Mouse (Mus musculus): ENCODE measurements around the gene Gmeb1. TPM values are rescaled to one million over a fixed set of nuclear protein-coding genes. Genes with fewer than 3 reads are reported as not detected.
A peak's percentile ranks its signal among the peaks of the same experiment; 100 is the strongest.
"Not testable (repeated sequence)": the region's sequence is repeated elsewhere in the genome, so short reads cannot be mapped to it uniquely, and the experiment has no call there.

Gene Gmeb1
- polyA plus RNA-seq (2012) = 1.8 and 2.8 TPM in 2 replicates

DNA sequence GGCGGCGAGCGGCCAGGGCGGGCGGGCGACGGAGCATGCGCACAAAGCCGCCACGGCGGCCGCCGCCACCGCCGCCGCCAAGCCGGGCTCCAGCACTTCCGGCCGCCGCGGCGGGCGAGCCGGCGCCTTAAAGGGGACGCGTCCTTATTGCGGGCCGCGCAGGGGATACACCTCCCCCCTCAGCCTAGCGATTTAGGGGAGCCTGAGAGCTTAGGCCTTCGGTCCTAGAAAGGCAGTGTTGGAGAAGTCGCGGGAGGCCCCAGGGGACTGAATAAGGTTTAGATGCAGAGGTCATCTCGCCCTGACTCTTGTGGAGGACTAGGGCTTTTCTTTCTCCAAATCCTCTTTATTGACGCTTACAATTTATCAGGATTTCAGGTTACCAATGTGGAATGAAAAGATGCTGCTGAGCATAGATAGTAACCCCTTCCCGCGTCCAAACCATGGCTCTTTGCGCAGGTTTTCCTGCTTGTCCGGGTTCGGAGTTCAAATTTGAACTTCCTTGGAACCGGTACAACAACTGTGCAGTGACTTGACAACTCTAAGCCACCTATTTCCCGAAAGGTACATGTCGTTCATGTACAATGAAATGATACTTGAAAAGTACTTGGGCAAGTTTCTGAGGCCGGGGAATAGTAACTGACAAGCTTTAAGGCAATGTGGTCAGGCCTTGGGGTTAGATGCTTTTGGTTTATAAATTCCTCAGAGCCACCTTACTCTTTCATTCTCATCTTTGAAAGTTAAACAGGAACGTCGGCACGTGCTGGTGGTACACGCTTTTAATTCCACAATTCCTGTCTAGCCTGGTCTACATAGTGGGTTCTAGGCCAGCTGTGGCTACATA, at the start of gene Gmeb1:
Gene Gmeb1, minus strand, starts transcription at position 89 of the 844 bp plus-strand sequence.
- Histone ChIP-seq H3K36me3 (ENCODE audit: control insufficient read depth) (peaks cover 17% of the 10 kb centered on the region), H3K4me3 (replicated peaks) (peak within 1 kb of the TSS; percentile 76), H3K9me3 (ENCODE audit: control insufficient read depth, low read length) (no peaks in the 10 kb centered on the region), H3K27me3 (ENCODE audit: control insufficient read depth) (no peaks in the 10 kb centered on the region), H3K4me1 (ENCODE audit: control insufficient read depth) (peaks cover 44% of the 10 kb centered on the region)
- no peak for TF ChIP-seq TAL1 (IDR thresholded peaks at IDR 0.05; ENCODE audit: low read length)

DNA sequence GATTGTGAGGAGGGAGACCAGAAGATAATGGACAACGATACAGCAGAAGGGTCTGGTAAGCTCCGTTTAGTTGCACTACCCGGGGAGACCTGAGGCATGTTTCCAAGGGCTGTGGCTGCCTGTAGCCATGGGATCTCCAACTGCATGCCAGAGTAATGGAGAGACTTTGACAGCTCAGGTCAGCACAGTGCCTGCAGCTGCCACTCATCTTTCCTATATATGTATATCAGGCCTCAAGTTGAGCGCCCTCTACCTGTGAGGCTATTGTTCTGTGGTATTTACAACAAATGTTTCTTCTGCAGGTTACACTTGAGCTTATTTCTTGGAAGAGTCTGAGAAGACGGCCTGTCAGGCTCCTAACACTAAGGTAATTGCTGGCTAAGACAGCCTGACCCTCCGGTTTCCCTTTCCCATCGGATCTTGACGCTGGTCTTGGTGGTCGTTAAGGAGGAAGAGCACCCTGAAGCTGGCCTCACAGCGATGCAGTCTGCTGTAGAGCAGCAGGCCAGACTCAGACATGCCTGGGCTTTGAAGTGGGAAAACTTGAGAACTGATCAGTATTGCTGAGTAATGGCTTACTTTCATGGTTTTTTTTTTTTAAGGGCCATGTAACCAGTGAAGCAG, 48.6 kb upstream of the Gmeb1 start:
- Histone ChIP-seq H3K9me3 (ENCODE audit: control insufficient read depth, low read length) (no peaks in the 10 kb centered on the region), H3K4me1 (ENCODE audit: control insufficient read depth) (peaks cover 40% of the 10 kb centered on the region), H3K27me3 (ENCODE audit: control insufficient read depth) (no peaks in the 10 kb centered on the region), H3K4me3 (replicated peaks) (peak overlapping the region; percentile 72), H3K36me3 (ENCODE audit: control insufficient read depth) (peaks cover 45% of the 10 kb centered on the region)
- TF ChIP-seq TAL1 (IDR thresholded peaks at IDR 0.05; ENCODE audit: low read length) (no peak), GATA1 (IDR thresholded peaks at IDR 0.05; ENCODE audit: low read length) (no peak; the same call in 1 of the 2 replicates)

DNA sequence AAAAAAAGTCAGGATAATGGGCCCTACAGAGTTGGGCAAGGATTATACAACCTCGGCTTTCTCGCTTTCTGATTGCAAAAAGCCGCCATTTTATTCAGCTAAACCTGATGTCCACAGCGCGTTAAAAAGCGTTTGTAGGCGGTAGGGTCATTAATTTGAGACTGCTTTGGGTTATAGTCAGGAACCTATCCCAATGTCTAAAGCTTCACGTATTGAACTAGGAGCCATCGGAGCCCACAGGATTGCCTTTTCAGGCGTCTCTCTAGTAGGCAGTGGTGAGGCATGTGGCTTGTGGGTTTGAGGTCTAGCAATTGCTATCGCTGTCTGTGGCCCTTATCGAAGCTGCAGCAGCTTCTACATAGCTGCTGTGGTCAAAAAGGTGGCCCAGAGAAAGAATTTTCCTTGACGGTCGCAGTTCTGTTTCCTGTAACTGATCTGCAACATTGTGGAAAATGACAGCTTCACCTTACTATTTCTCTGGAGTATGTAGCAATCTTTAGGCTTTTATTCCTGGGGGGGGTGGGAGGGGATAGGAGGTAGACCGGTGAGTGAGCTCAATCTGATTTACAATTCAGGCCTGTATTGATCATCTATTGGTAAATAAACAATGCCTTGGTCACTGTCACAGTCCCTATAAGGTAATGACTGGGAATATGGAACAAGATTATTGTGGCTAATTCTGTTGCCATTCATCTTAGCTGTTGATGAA, 47.9 kb upstream of the Gmeb1 start:
- H3K36me3 ChIP-seq (ENCODE audit: control insufficient read depth) = peaks cover 44% of the 10 kb centered on the region

DNA sequence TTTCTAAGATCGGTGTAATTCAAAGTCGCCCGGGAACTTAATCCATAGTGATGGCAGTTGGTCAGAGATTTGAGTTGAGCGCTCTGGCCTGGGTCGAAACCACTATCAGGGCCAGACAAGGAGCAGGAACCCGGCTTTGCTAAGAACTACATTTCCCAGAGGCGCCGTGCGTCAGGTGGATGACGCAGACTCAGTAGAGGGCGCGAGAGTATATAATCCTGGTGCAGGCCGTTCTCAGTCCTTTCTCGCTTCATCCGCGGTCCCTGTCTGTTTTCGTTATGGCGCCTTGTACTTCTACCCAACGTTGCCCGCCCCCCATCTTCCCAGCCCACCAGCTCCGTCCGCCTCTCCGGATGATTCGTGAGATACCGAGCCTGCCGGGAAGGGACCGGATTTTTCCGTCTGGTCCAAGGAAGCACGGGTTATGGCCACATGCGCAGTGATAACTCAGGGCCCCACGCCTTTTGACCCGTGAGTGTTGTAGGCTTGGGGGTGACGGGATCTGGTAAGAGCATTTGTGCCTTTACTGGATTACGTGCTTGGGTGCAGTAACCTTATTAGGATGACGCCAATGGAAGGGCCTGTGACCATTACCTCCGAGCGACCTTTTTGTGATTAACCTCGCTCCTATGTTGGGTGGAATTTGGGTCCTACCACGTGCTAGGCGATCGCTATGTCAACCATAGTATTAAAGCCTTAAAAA, 47.2 kb upstream of the Gmeb1 start:
- H3K4me3 ChIP-seq (replicated peaks) = peak overlapping the region; percentile 72
- H3K36me3 ChIP-seq (ENCODE audit: control insufficient read depth) = peaks cover 37% of the 10 kb centered on the region
- no peaks in the 10 kb centered on the region for H3K27me3 ChIP-seq (ENCODE audit: control insufficient read depth)
- TF ChIP-seq GATA1 (IDR thresholded peaks at IDR 0.05; ENCODE audit: low read length) (no peak; the same call in 1 of the 2 replicates), TAL1 (IDR thresholded peaks at IDR 0.05; ENCODE audit: low read length) (no peak)
- H3K9me3 ChIP-seq (ENCODE audit: control insufficient read depth, low read length) = no peaks in the 10 kb centered on the region
- peaks cover 43% of the 10 kb centered on the region for H3K4me1 ChIP-seq (ENCODE audit: control insufficient read depth)

More for the DNA sequence above, 47.9 kb upstream of the Gmeb1 start:
- no peaks in the 10 kb centered on the region for H3K27me3 ChIP-seq (ENCODE audit: control insufficient read depth)
- peak overlapping the region; percentile 72 for H3K4me3 ChIP-seq (replicated peaks)
- peaks cover 40% of the 10 kb centered on the region for H3K4me1 ChIP-seq (ENCODE audit: control insufficient read depth)
- peak; percentile 18; the same call in 1 of the 2 replicates for TF ChIP-seq GATA1 (IDR thresholded peaks at IDR 0.05; ENCODE audit: low read length)
- TF ChIP-seq TAL1 (IDR thresholded peaks at IDR 0.05; ENCODE audit: low read length) = no peak
- no peaks in the 10 kb centered on the region for H3K9me3 ChIP-seq (ENCODE audit: control insufficient read depth, low read length)

DNA sequence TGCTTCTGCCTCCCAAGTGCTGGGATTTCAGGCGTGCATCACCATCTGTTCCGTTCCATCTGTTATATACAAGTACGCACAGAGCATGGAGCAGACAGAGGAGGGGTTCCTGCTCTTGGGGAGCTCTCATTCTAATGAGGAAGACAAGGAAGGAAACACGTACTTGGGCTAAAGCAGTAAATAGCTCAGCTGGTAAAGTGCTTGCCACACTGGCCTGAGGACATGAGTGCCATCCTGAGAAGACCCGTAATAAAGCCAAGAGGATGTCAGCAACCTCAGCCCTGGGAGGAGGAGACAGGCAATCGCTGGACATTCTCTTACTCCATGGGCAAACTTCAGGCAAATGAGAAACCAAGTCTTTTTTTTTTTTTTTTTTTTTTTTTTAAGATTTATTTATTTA, 44.6 kb upstream of the Gmeb1 start:
- Histone ChIP-seq H3K4me1 (ENCODE audit: control insufficient read depth) (peaks cover 55% of the 10 kb centered on the region), H3K36me3 (ENCODE audit: control insufficient read depth) (peaks cover 18% of the 10 kb centered on the region), H3K9me3 (ENCODE audit: control insufficient read depth, low read length) (no peaks in the 10 kb centered on the region), H3K27me3 (ENCODE audit: control insufficient read depth) (no peaks in the 10 kb centered on the region), H3K4me3 (replicated peaks) (no peak overlapping the region)
- TF ChIP-seq GATA1 (IDR thresholded peaks at IDR 0.05; ENCODE audit: low read length) (no peak), TAL1 (IDR thresholded peaks at IDR 0.05; ENCODE audit: low read length) (no peak; the same call in 2 of the 3 replicates)

DNA sequence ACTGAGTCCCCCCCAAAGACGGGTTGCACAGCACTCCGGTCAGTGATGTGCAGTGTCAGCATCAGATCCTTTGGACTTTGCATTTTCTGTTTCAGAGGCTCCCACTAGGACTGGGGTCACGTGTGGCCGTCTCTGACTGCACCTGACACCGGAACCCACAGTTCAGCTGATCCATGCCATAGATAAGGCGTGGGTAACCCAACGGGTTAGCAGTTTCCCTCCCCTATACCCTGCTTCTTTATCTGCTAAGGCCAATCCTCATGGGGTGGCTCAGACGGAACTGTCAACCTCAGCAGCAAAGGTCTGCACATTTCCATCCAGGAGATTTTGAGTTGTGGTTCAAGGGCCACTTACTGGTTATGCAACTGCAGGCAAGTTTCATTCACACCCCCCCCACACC, 43.9 kb upstream of the Gmeb1 start:
- Histone ChIP-seq H3K4me3 (replicated peaks) (no peak overlapping the region), H3K4me1 (ENCODE audit: control insufficient read depth) (peaks cover 50% of the 10 kb centered on the region), H3K9me3 (ENCODE audit: control insufficient read depth, low read length) (no peaks in the 10 kb centered on the region), H3K27me3 (ENCODE audit: control insufficient read depth) (no peaks in the 10 kb centered on the region), H3K36me3 (ENCODE audit: control insufficient read depth) (peaks cover 10% of the 10 kb centered on the region)
- no peak for TF ChIP-seq TAL1 (IDR thresholded peaks at IDR 0.05; ENCODE audit: low read length)
- peak; percentile 55 for TF ChIP-seq GATA1 (IDR thresholded peaks at IDR 0.05; ENCODE audit: low read length)

DNA sequence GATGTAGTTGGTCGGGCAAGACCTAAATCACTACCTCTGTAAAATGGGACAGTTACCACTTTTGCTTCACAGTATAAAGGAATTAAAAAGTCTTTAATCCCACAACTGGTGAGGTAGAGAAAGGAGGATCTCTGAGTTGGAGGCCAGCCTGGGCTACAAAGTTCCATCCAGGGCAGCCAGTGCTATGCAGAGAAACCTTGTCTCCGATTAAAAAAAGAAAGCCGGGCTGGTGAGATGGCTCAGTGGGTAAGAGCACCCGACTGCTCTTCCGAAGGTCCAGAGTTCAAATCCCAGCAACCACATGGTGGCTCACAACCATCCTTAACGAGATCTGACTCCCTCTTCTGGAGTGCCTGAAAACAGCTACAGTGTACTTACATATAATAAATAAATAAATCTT, 42.1 kb upstream of the Gmeb1 start:
- H3K9me3 ChIP-seq (ENCODE audit: control insufficient read depth, low read length) = not testable (repeated sequence)
- H3K4me3 ChIP-seq (replicated peaks) = peak overlapping the region; percentile 68

DNA sequence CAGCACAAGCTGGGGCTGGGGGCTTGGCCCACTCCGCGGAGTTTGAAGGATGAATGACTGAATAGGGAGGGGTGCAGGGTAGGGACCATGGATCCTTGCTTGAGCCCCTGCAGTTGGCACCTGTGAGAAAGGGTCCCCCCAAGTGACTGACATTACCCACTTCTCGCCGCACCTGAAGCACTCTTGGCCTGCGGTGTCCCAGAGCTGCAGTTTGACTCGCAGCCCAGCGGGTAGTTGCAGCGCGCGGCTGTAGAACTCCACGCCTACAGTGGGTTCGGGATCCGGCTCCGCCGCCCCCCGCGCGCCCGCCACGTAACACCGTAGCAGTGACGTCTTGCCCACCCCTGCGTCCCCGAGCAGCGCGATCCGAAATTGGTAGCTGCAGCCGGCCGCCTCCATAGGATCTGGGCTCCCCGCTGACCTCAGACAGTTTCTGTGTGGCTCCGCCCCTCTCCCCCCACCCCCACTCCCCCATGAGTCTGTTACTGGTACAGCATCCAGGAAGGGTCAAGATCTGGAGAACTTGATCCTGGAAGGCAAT, 41.6 kb upstream of the Gmeb1 start, which contains the start of gene Rab42:
Gene Rab42, minus strand, starts transcription at position 447 of the 541 bp plus-strand sequence.
- no peak for TF ChIP-seq GATA1 (IDR thresholded peaks at IDR 0.05; ENCODE audit: low read length)
- no peaks in the 10 kb centered on the region for H3K36me3 ChIP-seq (ENCODE audit: control insufficient read depth)
- no peaks in the 10 kb centered on the region for H3K9me3 ChIP-seq (ENCODE audit: control insufficient read depth, low read length)
- peak within 1 kb of the TSS; percentile 68 for H3K4me3 ChIP-seq (replicated peaks)
- H3K27me3 ChIP-seq (ENCODE audit: control insufficient read depth) = no peaks in the 10 kb centered on the region
- peaks cover 29% of the 10 kb centered on the region for H3K4me1 ChIP-seq (ENCODE audit: control insufficient read depth)

More for the DNA sequence above, 42.1 kb upstream of the Gmeb1 start:
- peaks cover 33% of the 10 kb centered on the region for H3K4me1 ChIP-seq (ENCODE audit: control insufficient read depth)
- not testable (repeated sequence) for H3K36me3 ChIP-seq (ENCODE audit: control insufficient read depth); H3K27me3 ChIP-seq (ENCODE audit: control insufficient read depth)
